Mouse (Mus musculus) neural tube, embryonic 10.5 days (tissue): Measurements from ENCODE around the gene Gm2431.
"Not testable (repeated sequence)": the region's sequence is repeated elsewhere in the genome, so short reads cannot be mapped to it uniquely, and the experiment has no call there.

ENCODE experiments used
- DNase-seq: peaks from one replicate; pipeline ENCODE4 v3.0.0-alpha.2; 2017; ENCODE audit warnings: low spot score; ENCODE audit errors: extremely low spot score

Gene Gm2431

DNA sequence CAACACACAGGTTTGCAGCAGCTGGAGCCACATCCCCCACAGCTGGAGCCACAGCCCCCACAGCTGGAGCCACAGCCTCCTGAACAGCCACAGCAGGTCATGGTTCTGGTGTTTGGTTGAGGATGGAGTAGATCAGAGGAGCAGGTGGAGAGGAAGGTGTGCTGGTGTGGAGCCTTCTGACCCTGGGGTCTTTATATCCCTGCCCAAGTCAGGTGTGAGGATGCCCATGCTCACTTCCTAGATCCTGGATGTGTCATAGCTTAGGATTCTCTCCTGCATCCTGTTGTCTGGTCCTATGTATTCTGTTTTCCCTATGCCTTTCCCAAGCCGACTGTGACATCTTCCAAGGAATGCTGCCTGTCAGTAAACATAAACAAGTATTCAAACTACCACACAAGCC lies at the start of gene Gm2431:
Gm2431 (minus strand) TSS at position 101 of the 400 bp plus-strand sequence.
- not testable (repeated sequence) for DNase-seq

DNA sequence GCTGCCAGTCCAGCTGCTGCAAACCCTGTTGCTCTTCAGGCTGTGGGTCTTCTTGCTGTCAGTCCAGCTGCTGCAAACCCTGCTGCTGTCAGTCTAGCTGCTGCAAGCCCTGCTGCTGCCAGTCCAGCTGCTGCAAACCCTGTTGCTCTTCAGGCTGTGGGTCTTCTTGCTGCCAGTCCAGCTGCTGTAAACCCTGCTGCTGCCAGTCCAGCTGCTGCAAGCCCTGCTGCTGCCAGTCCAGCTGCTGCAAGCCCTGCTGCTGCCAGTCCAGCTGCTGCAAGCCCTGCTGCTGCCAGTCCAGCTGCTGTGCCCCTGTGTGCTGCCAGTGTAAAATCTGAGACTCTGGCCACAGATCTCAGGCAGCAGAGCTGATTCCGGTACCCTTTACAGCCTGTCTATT lies 45.8 kb upstream of the Gm2431 start:
- DNase-seq = not testable (repeated sequence)

DNA sequence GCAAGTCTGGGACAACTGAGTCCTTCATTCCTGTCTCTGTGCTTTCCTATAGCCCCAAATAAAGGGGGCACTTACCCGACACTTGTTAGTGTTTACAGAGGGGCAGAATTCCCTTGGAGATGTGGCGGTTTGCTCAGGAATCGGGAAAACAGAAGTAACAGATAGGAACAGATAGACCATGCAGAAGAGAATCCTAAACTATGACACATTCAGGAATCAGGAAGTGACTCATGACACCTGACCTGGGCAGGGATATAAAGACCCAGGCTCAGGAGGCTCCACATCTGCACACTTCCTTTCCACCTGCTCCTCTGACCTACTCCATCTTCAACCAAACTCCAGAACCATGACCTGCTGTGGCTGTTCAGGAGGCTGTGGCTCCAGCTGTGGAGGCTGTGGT lies 45.1 kb upstream of the Gm2431 start, which contains the start of gene Krtap5-4:
Krtap5-4 (plus strand) TSS at position 301 of the 400 bp plus-strand sequence.
- no peak for DNase-seq

DNA sequence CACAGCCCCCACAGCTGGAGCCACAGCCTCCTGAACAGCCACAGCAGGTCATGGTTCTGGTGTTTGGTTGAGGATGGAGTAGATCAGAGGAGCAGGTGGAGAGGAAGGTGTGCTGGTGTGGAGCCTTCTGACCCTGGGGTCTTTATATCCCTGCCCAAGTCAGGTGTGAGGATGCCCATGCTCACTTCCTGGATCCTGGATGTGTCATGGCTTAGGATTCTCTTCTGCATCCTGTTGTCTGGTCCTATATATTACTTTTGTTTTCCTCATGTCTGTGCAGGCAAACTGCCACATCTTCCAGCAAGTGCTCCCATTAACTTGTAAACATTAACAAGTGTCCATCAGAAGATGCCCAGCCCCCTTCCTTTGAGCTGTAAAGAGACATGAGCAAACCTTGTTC lies 38.9 kb upstream of the Gm2431 start, which contains the start of gene Krtap5-1:
Krtap5-1 (minus strand) TSS at position 101 of the 400 bp plus-strand sequence.
- not testable (repeated sequence) for DNase-seq

DNA sequence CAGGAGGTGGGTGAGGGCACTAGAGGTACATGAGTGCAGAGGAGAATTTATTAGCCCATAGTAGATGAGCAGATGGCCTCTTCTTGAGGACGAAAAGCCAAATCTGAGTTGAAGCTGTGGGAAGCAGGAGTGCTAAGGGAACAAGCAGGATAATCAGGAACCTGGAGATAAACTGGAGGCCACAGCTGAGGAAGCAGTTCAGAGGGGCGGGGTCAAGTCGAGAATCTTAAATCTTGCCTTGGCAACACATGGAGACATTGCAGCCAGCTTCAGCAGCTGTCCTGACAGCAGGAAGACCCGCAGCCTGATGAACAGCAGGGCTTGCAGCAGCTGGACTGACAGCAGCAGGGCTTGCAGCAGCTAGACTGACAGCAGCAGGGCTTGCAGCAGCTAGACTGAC lies 38.0 kb upstream of the Gm2431 start:
- DNase-seq = not testable (repeated sequence)

DNA sequence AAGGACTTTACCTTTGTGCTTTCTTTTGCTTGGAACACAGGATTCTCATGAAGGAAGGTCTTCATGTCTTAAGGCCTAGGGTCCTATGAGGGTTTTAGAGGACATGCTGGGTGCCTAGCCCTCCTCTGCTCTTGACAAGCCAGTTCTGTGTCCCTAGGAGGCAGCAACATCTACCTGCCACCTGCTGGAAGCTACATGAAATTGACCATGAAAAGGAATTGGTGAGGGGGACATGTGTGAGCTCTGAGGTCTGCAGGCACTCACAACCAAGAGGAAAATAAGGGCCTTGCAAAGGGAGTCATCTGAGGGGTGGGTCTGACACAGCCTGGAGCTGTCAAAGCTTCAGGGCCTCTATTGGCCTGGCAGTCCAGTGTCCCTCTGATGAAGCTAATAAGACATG lies 37.3 kb upstream of the Gm2431 start:
- DNase-seq = no peak

DNA sequence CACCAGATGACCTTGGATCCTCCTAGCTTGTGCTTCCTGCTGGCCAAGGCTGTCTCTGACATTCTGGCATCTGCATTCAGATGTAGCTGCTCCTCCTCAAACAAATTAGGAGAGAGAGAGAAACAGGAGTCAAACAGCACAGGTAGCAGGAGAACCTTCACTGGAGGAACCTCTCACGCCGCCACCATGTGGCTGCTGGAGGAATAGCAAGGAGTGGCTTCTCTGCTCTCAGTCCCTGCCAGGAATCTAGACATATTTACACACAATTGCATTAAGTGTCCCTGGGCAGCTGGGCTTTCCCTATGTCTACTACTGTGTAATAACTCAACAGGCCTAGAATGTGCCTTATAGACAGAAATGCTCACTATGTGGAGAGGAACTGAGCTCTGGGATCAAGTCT lies 35.7 kb upstream of the Gm2431 start:
- peak; percentile 37 for DNase-seq

DNA sequence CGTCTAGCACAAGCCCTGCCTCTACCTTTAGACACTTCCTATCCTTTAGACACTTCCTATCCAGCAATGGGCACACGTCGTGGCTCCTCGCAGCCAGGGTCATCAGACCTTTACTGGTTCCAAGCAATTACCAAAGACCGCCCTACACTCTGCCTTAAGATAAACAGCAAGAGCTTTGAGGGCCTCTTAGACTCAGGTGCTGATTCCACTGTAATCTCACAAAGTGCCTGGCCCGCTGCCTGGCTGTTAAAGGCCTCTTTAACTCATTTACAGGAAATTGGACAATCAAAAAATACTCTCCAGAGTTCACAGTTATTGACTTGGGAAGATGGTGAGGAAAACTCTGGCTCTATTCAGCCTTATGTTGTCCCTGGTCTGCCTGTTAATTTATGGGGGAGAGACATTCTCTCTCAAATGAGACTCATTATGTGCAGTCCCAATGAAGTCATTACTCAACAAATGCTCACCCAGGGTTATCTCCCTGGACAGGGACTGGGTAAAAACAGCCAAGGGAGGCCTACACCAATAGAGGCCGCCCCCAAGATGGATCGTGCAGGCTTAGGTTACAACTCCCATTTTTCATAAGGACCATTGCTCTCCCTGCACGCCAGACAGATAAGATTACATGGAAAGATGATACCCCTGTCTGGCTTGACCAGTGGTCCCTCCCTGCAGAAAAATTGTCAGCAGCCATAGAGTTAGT lies 27.9 kb upstream of the Gm2431 start:
- peak; percentile 22 for DNase-seq

DNA sequence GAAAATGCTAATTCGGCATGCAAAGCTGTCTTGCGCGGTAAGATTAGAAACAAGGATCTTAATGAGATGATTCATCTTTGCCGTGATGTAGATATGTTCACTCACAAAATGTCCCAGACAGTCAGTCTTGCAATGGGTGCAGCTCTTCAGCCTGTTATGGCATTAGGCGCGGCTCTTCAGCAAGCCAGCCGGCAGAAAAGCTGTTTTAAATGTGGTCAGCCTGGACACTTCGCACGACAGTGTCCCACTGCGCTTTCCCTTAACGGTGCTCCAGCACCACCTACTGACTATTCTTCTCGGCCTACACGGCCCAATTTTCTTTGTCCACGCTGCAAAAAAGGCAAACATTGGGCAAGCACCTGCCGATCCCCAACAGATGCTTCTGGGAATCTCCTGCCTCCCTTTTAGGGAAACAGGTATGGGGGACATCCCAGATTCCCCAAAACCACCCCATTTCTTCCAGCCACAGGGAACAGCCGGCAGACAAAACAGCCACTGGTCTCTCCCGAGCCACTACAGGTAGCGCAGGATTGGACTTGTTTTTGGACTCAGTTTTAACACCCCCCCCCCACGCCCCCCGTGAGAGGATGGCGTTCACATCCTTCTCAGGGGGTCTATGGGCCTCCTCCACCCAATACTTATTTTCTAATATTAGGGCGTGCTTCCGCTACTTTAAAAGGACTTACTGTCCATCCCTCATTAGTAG lies 27.1 kb upstream of the Gm2431 start:
- DNase-seq = peak; percentile 50

DNA sequence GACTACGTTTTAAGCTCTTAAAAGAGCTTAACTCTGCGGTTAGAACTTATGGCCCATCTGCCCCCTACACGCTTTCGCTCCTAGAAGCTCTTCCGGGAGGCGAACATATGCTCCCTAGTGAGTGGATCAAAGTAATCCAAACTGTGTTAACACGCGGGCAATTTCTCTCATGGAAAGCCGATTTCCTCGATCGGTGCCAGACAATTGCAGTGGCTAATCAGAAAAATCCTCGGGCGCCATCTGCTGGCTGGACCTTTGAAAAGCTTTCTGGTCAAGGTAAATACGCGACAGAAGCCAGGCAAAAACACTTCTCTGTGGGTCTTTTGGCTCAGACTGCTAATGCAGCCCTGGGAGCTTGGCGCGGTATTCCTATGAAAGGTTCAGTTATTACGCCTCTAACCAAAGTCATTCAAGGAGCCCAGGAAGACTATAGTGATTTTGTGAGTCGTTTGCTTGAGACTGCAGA lies 26.5 kb upstream of the Gm2431 start:
- DNase-seq = peak; percentile 94

DNA sequence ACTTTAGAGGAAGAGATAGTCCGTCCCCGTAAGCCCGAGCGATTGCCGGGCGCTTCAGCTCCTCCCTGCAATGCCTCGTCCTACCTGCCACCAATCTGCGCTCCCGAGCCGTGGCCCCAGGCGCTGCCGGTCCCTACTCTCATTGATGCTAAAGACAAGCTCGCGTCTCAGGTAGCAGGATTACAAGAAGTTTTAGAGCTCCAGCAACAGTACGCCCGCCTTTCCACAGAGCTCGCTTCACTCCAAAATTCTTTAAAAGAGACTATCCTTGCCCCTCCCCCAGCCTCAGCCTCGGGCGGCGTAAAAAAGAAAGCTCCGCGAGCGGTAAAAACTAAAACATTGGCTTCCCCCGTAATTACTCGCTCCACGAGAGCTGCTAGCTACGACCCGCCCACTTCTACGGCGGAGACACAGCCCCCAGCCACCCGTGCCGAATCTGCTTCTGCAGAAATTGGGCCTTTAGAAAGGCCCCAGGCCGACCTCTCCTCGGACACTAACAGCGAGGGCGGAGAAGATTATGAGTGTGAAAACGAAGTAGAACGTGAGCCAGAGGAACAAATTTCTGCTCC lies 26.0 kb upstream of the Gm2431 start:
- DNase-seq = peak; percentile 83

DNA sequence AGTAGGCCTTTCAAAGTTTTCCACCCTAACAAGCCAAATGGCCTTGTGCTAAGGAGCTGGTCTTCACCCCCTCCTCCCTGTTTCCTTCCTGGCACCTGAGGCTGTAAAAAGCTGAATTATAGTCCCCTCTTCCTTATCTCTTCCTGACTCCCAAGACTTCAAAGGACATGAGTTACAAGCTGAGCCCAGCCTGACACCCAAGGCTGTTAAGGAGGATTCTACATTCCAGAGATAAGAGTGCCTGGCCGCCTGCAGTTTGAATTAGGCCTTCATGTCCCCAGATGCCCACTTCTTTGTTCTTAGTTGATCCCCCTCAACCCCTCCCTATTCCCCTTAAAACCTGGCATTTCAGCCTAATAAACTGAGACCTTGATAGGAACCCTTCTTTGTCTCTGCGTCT lies 24.7 kb upstream of the Gm2431 start:
- not testable (repeated sequence) for DNase-seq

DNA sequence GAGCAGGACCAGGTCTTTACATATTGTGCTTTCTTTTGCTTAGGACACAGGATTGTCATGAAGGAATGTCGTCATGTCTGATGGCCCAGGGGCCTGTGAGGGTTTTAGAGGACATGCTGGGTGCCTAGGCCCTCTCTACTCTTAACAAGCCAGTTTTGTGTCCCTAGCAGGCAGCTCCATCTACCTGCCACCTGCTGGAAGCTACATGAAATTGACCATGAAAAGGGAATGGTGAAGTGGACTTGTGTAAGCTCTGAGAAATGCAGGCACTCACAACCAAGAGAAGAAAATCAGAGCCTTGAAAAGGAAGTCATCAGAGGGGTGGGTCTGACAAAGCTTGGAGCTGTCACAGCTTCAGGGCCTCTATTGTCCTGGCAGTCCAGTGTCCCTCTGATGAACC lies 21.1 kb upstream of the Gm2431 start:
- not testable (repeated sequence) for DNase-seq

DNA sequence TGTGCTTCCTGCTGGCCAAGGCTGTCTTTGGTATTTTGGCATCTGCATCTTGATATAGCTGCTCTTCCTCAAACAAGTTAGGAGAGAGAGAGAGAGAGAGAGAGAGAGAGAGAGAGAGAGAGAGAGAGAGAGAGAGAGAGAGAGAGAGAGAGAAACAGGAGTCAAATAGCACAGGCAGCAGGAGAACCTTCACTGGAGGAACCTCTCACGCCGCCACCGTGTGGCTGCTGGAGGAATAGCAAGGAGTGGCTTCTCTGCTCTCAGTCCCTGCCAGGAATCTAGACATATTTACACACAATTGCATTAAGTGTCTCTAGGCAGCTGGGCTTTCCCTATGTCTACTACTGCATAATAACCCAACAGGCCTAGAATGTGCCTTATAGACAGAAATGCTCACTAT lies 20.0 kb upstream of the Gm2431 start:
- peak; percentile 57 for DNase-seq

DNA sequence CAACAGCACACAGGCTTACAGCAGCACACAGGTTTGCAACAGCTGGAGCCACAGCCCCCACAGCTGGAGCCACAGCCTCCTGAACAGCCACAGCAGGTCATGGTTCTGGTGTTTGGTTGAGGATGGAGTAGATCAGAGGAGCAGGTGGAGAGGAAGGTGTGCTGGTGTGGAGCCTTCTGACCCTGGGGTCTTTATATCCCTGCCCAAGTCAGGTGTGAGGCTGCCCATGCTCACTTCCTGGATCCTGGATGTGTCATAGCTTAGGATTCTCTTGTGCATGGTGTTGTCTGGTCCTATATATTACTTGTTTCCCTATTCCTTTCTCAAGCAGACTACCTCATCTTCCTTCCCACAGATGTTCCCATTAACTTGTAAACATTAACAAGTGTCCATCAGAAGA lies 16.1 kb upstream of the Gm2431 start, which contains the start of gene Gm4559:
Gm4559 (minus strand) TSS at position 101 of the 400 bp plus-strand sequence.
- not testable (repeated sequence) for DNase-seq

DNA sequence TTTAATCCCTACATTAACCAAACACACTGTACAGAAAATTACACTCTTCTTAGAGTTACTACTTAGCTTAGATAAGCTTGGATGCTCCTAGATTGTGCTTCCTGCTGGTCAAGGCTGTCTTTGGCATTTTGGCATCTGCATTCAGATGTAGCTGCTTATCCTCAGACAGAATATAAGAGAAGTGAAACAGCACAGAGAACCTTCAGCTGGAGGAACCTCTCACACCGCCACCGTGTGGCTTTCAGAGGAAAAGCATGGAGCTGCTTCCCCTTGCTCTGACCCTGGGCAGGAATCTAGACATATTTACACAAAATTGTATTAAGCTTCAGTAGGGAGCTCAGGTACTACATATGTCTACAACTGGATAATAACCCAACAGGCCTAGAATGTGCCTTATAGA lies 2.6 kb downstream of the Gm2431 start:
- DNase-seq = peak; percentile 18

DNA sequence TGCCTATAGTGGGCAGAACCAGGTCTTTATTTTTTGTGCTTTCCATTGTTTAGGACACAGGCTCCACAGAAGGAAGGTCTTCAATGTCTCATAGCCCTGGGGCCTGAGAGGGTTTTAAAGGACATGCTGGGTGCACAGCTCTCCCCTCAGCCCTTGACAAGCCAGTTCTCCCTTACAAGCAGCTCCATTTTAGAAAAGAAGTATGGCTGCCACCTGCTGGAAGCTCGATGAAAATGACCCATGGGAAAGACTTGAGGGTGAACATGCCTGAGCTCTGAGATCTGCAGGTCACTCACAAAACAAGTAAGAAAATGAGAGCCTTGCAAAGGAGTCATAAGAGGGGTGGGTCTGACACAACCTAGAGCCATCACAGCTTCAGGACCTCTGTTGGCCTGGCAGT lies 8.3 kb downstream of the Gm2431 start:
- peak; percentile 21 for DNase-seq

DNA sequence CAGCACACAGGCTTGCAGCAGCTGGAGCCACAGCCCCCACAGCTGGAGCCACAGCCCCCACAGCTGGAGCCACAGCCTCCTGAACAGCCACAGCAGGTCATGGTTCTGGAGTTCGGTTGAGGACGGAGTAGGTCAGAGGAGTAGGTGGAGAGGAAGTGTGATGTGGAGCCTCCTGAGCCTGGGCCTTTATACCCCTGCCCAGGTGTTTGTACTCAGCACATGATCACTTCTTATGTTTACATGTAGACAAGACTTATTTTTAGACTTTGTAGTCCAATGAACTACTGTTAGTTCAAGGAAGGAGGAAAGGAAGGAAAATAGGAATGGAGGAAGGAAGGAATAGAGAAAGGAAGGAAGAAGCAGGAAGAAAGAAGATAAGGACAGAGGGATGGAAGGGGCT lies 17.2 kb downstream of the Gm2431 start, which contains the start of gene Gm40460:
Gm40460 (minus strand) TSS at position 101 of the 400 bp plus-strand sequence.
- DNase-seq = no peak

DNA sequence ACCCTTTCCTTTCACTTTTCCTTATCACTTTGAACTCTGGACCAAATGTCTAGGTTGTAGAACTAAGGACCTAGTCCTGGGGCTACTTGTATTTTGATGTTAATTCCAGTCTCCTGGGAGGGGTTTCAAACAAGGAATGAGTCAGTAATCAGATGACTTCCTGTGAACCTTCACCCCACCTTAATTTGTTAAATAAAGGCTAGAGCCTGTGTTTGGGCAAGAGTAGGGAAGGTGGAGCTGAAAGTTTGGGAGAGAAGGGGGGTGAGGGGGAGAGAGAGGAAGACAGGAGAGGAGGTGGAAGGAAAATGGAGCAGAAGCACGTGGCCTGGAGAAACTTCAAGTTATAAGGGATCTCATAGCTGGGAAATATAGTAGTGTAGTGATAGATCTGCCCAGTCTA lies 26.6 kb downstream of the Gm2431 start:
- DNase-seq = no peak

DNA sequence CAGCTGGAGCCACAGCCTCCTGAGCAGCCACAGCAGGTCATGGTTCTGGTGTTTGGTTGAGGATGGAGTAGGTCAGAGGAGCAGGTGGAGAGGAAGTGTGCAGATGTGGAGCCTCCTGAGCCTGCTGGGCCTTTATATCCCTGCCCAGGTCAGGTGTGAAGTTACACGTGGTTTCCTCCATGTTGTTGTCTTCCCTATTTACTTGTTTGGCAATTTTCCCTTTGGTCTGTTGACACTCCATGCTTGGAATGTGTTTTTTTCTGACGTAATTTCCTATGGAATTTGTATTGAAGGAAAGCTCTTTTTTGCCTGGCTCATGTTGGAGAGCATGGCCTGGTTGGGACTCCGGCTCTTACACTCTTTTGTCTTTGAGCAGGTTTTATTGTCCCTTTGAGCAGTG lies 28.3 kb downstream of the Gm2431 start, which contains the start of gene Krtap5-5:
Krtap5-5 (minus strand) TSS at position 101 of the 400 bp plus-strand sequence.
- DNase-seq = not testable (repeated sequence)

DNA sequence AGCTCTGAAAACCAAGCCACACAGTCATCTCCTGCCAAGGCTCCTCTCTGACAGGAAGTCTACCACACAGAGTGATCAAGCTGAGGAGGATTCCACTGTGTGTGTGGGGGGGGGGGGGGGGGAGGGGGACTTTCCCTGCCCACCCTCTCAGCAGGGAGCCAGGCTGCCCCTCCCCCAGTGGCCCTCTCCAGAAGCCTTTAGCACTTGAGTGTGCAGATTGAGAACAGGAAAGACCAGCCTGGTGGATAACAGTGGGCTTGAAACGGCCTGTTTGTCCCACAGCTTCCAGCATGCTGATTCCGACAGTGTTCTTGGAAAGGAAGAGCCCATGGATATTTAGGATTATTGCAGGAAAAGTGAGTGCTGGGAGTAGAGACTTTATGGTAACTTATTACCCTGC lies 33.6 kb downstream of the Gm2431 start:
- no peak for DNase-seq

DNA sequence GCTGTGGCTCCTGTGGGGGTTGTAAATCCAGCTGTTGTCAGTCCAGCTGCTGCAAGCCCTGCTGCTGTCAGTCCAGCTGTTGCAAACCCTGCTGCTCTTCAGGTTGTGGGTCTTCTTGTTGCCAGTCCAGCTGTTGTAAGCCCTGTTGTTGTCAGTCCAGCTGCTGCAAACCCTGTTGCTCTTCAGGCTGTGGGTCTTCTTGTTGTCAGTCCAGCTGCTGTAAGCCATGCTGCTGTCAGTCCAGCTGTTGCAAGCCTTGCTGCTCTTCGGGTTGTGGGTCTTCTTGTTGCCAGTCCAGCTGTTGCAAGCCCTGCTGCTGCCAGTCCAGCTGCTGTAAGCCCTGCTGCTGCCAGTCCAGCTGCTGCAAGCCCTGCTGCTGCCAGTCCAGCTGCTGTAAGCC lies 46.0 kb downstream of the Gm2431 start:
- DNase-seq = not testable (repeated sequence)
